16 mouse cellular contexts compared by ENCODE assay signal in genomic region chr13:34288129-34288528, GRCm38 (mm10). TPM values are rescaled to one million over a fixed set of nuclear protein-coding genes. Genes with fewer than 3 reads are reported as not detected.
DNase-seq lines count a peak whose midpoint lies in the region; ATAC-seq and TF ChIP-seq lines count a peak whose summit lies in the region.
"Had no signal": no experiment of that assay in that cellular context is flagged by ENCODE, and none has a peak within 500 bp of the region (broad histone marks: within the 10 kb centered on the region; RNA-seq: fewer than 3 reads in every experiment).

No protein-coding gene starts in this region.

- no peak for TF ChIP-seq CTCF in layer of hippocampus, adult 2 months (conservative IDR thresholded peaks at IDR 0.05)
- TF ChIP-seq CTCF in E14TG2a.4 (conservative IDR thresholded peaks at IDR 0.05; ENCODE audit: low read length), result no peak

- H3K9ac ChIP-seq in forebrain, embryonic 14.5 days (ENCODE audit: low read length), result no peak overlapping the region
- no peak overlapping the region for H3K9ac ChIP-seq in liver, embryonic 13.5 days
- H3K9ac ChIP-seq: heart, embryonic 13.5 days; hindbrain, embryonic 15.5 days; limb, embryonic 15.5 days had no signal

- peak overlapping the region; percentile 64 for H3K27ac ChIP-seq in layer of hippocampus, adult 2 months
- peak overlapping the region; percentile 59 for H3K27ac ChIP-seq in forebrain, embryonic 14.5 days (ENCODE audit: low read depth, low read length)
- H3K27ac ChIP-seq in liver, embryonic 13.5 days, result peak overlapping the region; percentile 26; the same call in 1 of the 2 replicates
- H3K27ac ChIP-seq: heart, embryonic 13.5 days; limb, embryonic 15.5 days had no signal

- H3K27me3 ChIP-seq in E14TG2a.4 (ENCODE audit: insufficient read depth, low read length), result no peaks in the 10 kb centered on the region
- no peaks in the 10 kb centered on the region for H3K27me3 ChIP-seq in forebrain, embryonic 14.5 days (replicated peaks; ENCODE audit: control insufficient read depth, insufficient read depth, low read length)
- H3K27me3 ChIP-seq in liver, embryonic 13.5 days, result no peaks in the 10 kb centered on the region
- H3K27me3 ChIP-seq: CH12.LX; heart, embryonic 13.5 days; hindbrain, embryonic 15.5 days; limb, embryonic 15.5 days; Patski had no signal

- 18% methylated on average over 2 of the region's 2 CpGs for WGBS in forebrain, embryonic 14.5 days
- 86% methylated on average over 2 of the region's 2 CpGs for WGBS in liver, embryonic 13.5 days (ENCODE audit: insufficient replicate concordance)

- H3K4me2 ChIP-seq in forebrain, embryonic 14.5 days (ENCODE audit: low read length), result no peak overlapping the region
- no peak overlapping the region for H3K4me2 ChIP-seq in liver, embryonic 13.5 days
- H3K4me2 ChIP-seq: hindbrain, embryonic 15.5 days; limb, embryonic 15.5 days had no signal

- no peak overlapping the region for H3K4me3 ChIP-seq in layer of hippocampus, adult 2 months
- H3K4me3 ChIP-seq in E14TG2a.4 (replicated peaks; ENCODE audit: low read length), result 0 out of 2 replicates have a peak overlapping the region, but pooled peaks have one; percentile 30
- H3K4me3 ChIP-seq in forebrain, embryonic 14.5 days (ENCODE audit: low read depth, low read length), result no peak overlapping the region
- H3K4me3 ChIP-seq in liver, embryonic 13.5 days (replicated peaks), result no peak overlapping the region
- H3K4me3 ChIP-seq: heart, embryonic 13.5 days; hindbrain, embryonic 15.5 days; limb, embryonic 15.5 days had no signal

- peaks cover 41% of the 10 kb centered on the region for H3K4me1 ChIP-seq in E14TG2a.4 (replicated peaks; ENCODE audit: low read depth, low read length)
- peaks cover 22% of the 10 kb centered on the region for H3K4me1 ChIP-seq in forebrain, embryonic 14.5 days (ENCODE audit: control insufficient read depth, insufficient read depth, low read length)
- H3K4me1 ChIP-seq in liver, embryonic 13.5 days (replicated peaks), result peaks cover 59% of the 10 kb centered on the region

- no peak for ATAC-seq in forebrain, embryonic 14.5 days
- no peak for ATAC-seq in liver, embryonic 13.5 days (ENCODE audit: low read depth)
- ATAC-seq: Patski had no signal

- DNase-seq in layer of hippocampus, adult 2 months (ENCODE audit: low spot score in 2 of 2), result no peak
- DNase-seq in layer of hippocampus, adult 9-11 months, result no peak
- no peak for DNase-seq in forebrain, embryonic 14.5 days (ENCODE audit: low spot score)
- DNase-seq in liver, embryonic 13.5 days, result no peak
- DNase-seq in ovary, adult 18-20 months (ENCODE audit: low spot score), result no peak
- DNase-seq in cerebellum, adult 11 months, result no peak
- no peak for DNase-seq in cerebellum, adult 11-12 months
- DNase-seq: cerebellum, postnatal 14 days; right cerebral cortex, postnatal 14 days had no signal

- H3K9me3 ChIP-seq in E14TG2a.4 (ENCODE audit: low read length), result no peaks in the 10 kb centered on the region
- no peaks in the 10 kb centered on the region for H3K9me3 ChIP-seq in forebrain, embryonic 14.5 days (replicated peaks; ENCODE audit: control insufficient read depth, low read length)
- H3K9me3 ChIP-seq in liver, embryonic 13.5 days (replicated peaks), result no peaks in the 10 kb centered on the region
- H3K9me3 ChIP-seq: heart, embryonic 13.5 days; hindbrain, embryonic 15.5 days; limb, embryonic 15.5 days had no signal

- H3K36me3 ChIP-seq in E14TG2a.4 (ENCODE audit: insufficient read depth, low read length), result no peaks in the 10 kb centered on the region
- no peaks in the 10 kb centered on the region for H3K36me3 ChIP-seq in forebrain, embryonic 14.5 days (ENCODE audit: control insufficient read depth, insufficient read depth, low read length)
- H3K36me3 ChIP-seq in liver, embryonic 13.5 days, result peaks cover 79% of the 10 kb centered on the region
- H3K36me3 ChIP-seq: heart, embryonic 13.5 days; hindbrain, embryonic 15.5 days; limb, embryonic 15.5 days had no signal

RNA-seq across cellular contexts. Expression of gene Slc22a23, which starts 56.9 kb away (rescaled TPM):
- total RNA-seq in layer of hippocampus, adult 2 months (2021), result 10 to 100 TPM; 31.6 to 34.8 TPM
- polyA plus RNA-seq in forebrain, embryonic 14.5 days (2014; fragmentation: Nextera tagmentation; extraction: Ambion mirVana), result 14.0 and 14.2 TPM in 2 replicates
- 6.2 and 7.7 TPM in 2 replicates for polyA plus RNA-seq in liver, embryonic 13.5 days (2015; fragmentation: Nextera tagmentation; extraction: Ambion mirVana)
- total RNA-seq: granulocyte monocyte progenitor cell, adult 5-6 weeks had no signal
